Mouse (Mus musculus) hindbrain, embryonic 10.5 days (tissue): ENCODE measurements at regions not wholly inside any gene's neighbourhood (a gene's known extent, or its start where the extent isn't known, plus 50 kb on each side); places are given as distances from the start of the nearest gene placed in this dataset.

Source experiments
- DNase-seq: peaks from one replicate; pipeline ENCODE4 v3.0.0-alpha.2; 2017; ENCODE audit warnings: low spot score
- H3K27ac ChIP-seq: fragments of 300-500 bp; sonication (generic); 2 replicates; pipeline ENCODE4 v1.5.1; 2016; ENCODE audit warnings: mild to moderate bottlenecking, moderate library complexity
- H3K27me3 ChIP-seq: fragments of 300-500 bp; sonication (generic); 2 replicates; pipeline ENCODE4 v1.6.1; 2016; ENCODE audit warnings: mild to moderate bottlenecking; ENCODE audit not compliant: poor library complexity, insufficient read depth, severe bottlenecking
- H3K36me3 ChIP-seq: fragments of 300-500 bp; sonication (generic); 2 replicates; pipeline ENCODE4 v1.6.1; 2016; ENCODE audit warnings: mild to moderate bottlenecking, moderate library complexity
- H3K4me1 ChIP-seq: fragments of 300-500 bp; sonication (generic); replicated peaks from 2 replicates; pipeline ENCODE4 v1.6.1; 2016; ENCODE audit warnings: mild to moderate bottlenecking
- H3K4me3 ChIP-seq: fragments of 300-500 bp; sonication (generic); 2 replicates; pipeline ENCODE4 v1.5.1; 2016; ENCODE audit warnings: mild to moderate bottlenecking, moderate library complexity
- H3K9me3 ChIP-seq: fragments of 300-500 bp; sonication (generic); 2 replicates; pipeline ENCODE4 v1.6.1; 2016; ENCODE audit warnings: mild to moderate bottlenecking, moderate library complexity
- WGBS: fragments of 180-500 bp; shearing (Covaris S2); methylation state at CpG from one replicate; pipeline ENCODE4 v1.1.7; 2016; 5-methylcytosine and 5-hydroxymethylcytosine counted together

DNA sequence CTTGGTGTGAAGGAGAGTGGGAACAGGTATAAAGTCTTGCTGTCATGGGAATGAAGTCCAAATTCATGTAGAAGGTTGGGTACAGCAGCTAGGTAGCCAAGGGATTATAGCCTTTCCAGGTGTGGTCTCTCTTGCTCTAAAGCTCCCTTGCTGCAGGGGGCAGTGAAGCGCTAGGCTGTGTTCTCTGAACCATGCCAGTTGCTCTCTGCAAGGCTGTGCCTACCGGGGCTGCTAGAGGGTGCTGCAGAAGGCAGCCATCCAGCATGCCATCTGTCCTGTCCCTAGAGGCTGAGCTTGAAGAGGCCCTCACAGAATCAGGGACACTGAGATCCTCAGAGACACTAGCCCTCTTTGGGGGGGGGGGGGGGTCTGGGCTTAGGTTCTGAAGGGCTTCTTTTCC lies 50.6 kb upstream of the Shank2 start:
- WGBS = 27% methylated on average over 2 of the region's 2 CpGs
- Histone ChIP-seq H3K27ac (0 out of 2 replicates have a peak overlapping the region, but pooled peaks have one; percentile 29), H3K9me3 (0 out of 2 replicates have a peak, but pooled peaks cover 2% of the 10 kb centered on the region), H3K4me3 (no peak overlapping the region), H3K36me3 (no peaks in the 10 kb centered on the region), H3K4me1 (no peaks in the 10 kb centered on the region), H3K27me3 (no peaks in the 10 kb centered on the region)
- DNase-seq = no peak
